Mouse (Mus musculus) cortical plate, adult 2 months (tissue): Measurements from ENCODE around the gene Rep15.

Experiments
- CTCF ChIP-seq: fragments of 200-500 bp; IDR thresholded peaks from 2 replicates; pipeline ENCODE4 v1.5.1; 2011; ENCODE audit warnings: mild to moderate bottlenecking, control low read depth, low read length; ENCODE audit not compliant: insufficient read depth; ENCODE audit errors: extremely low read depth
- POLR2A ChIP-seq: fragments of 200-500 bp; IDR thresholded peaks from 2 replicates; pipeline ENCODE4 v1.6.1; 2011; ENCODE audit warnings: mild to moderate bottlenecking, low read length, control low read depth; ENCODE audit not compliant: insufficient read depth; ENCODE audit errors: extremely low read depth

DNA sequence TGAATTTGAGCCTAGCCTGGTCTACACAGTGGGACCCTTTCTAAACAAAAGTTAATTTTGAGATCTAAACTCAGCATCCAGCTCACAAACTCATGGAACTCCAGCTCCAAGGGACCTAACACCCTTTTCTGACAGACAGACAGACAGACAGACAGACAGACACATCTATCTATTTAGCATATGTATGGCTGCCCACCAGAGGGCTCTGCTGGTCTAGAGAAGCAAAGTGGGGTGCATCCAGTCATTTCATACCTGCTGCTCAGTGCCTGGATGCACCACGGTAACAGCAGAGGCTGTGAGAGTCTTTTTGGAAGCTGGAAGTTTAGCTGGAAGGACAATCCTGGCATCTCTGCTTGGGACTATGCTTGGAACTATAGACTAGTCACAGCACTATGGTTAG is 18.8 kb upstream of the Rep15 start:
- TF ChIP-seq CTCF (peak; percentile 20; the same call in 1 of the 2 replicates), POLR2A (no peak)
